Comparison of ENCODE assay signal across 8 mouse cellular contexts in genomic region chr4:122848150-122848621, GRCm38 (mm10). TPM values are rescaled to one million over a fixed set of nuclear protein-coding genes. Genes with fewer than 3 reads are reported as not detected.
A peak's percentile ranks its signal among the peaks of the same experiment; 100 is the strongest.
DNase-seq lines count a peak whose midpoint lies in the region; ATAC-seq and TF ChIP-seq lines count a peak whose summit lies in the region.

No protein-coding gene starts in this region.

- ATAC-seq in kidney, embryonic 15.5 days (replicated peaks; ENCODE audit: low FRiP score), result no peak
- no peak for ATAC-seq in cerebellum, adult (ENCODE audit: insufficient number of reproducible peaks, low FRiP score, low TSS enrichment)

- 64% methylated on average over 13 of the region's 13 CpGs for WGBS in kidney, embryonic 15.5 days
- 45% methylated on average over 13 of the region's 13 CpGs for WGBS in liver, adult 2 months
- 48% methylated on average over 13 of the region's 13 CpGs for WGBS in cerebellum, adult 2 months
- 88% methylated on average over 13 of the region's 13 CpGs for WGBS in hindbrain, embryonic 10.5 days

- no peak overlapping the region for H3K4me3 ChIP-seq in kidney, embryonic 15.5 days (replicated peaks)
- no peak overlapping the region for H3K4me3 ChIP-seq in liver, adult 2 months (ENCODE audit: insufficient read depth, low read depth, low read length)
- H3K4me3 ChIP-seq in cerebellum, adult 2 months (replicated peaks; ENCODE audit: insufficient read depth, low read depth, low read length), result no peak overlapping the region
- no peak overlapping the region for H3K4me3 ChIP-seq in hindbrain, embryonic 10.5 days

- H3K9me3 ChIP-seq in kidney, embryonic 15.5 days (replicated peaks), result no peaks in the 10 kb centered on the region
- no peaks in the 10 kb centered on the region for H3K9me3 ChIP-seq in hindbrain, embryonic 10.5 days

- peak; percentile 22 for DNase-seq in kidney, adult 9 months
- peak; percentile 27 for DNase-seq in brain, embryonic 14.5 days (ENCODE audit: low read depth)
- DNase-seq in liver, adult 2 months (ENCODE audit: extremely low read depth, low read depth, low spot score), result peak; percentile 30
- peak; percentile 14 to 18 for DNase-seq in spleen, postnatal 14 days (ENCODE audit: low spot score in 2 of 2)
- DNase-seq in cerebellum, adult 2 months, result no peak
- DNase-seq in hindbrain, embryonic 10.5 days (ENCODE audit: low spot score), result no peak

- H3K4me2 ChIP-seq in kidney, embryonic 15.5 days, result no peak overlapping the region

- no peak overlapping the region for H3K9ac ChIP-seq in kidney, embryonic 15.5 days
- H3K9ac ChIP-seq in liver, adult 2 months (ENCODE audit: low read depth, low read length), result no peak overlapping the region

- no peaks in the 10 kb centered on the region for H3K27me3 ChIP-seq in kidney, embryonic 15.5 days
- H3K27me3 ChIP-seq in liver, adult 2 months (ENCODE audit: control insufficient read depth, insufficient read depth, low read length), result no peaks in the 10 kb centered on the region
- no peaks in the 10 kb centered on the region for H3K27me3 ChIP-seq in cerebellum, adult 2 months (ENCODE audit: control insufficient read depth, insufficient read depth, low read length)
- H3K27me3 ChIP-seq in hindbrain, embryonic 10.5 days (ENCODE audit: insufficient read depth, poor library complexity, severe bottlenecking), result no peaks in the 10 kb centered on the region

- H3K27ac ChIP-seq in kidney, embryonic 15.5 days, result no peak overlapping the region
- H3K27ac ChIP-seq in liver, adult 2 months (replicated peaks; ENCODE audit: insufficient read depth, low read depth, low read length), result no peak overlapping the region
- H3K27ac ChIP-seq in cerebellum, adult 2 months (ENCODE audit: insufficient read depth, low read length), result no peak overlapping the region
- no peak overlapping the region for H3K27ac ChIP-seq in hindbrain, embryonic 10.5 days

- no peaks in the 10 kb centered on the region for H3K4me1 ChIP-seq in kidney, embryonic 15.5 days
- no peaks in the 10 kb centered on the region for H3K4me1 ChIP-seq in liver, adult 2 months (ENCODE audit: control insufficient read depth, insufficient read depth, low read length)
- no peaks in the 10 kb centered on the region for H3K4me1 ChIP-seq in cerebellum, adult 2 months (ENCODE audit: control insufficient read depth, insufficient read depth, low read length)
- H3K4me1 ChIP-seq in hindbrain, embryonic 10.5 days (replicated peaks), result no peaks in the 10 kb centered on the region

- H3K36me3 ChIP-seq in kidney, embryonic 15.5 days, result peaks cover 85% of the 10 kb centered on the region
- peaks cover 6% of the 10 kb centered on the region; the same call in 1 of the 2 replicates for H3K36me3 ChIP-seq in liver, adult 2 months (ENCODE audit: control insufficient read depth, insufficient read depth, low read length)
- peaks cover 95% of the 10 kb centered on the region for H3K36me3 ChIP-seq in hindbrain, embryonic 10.5 days

- no peak for TF ChIP-seq CTCF in brain, embryonic 14.5 days (IDR thresholded peaks at IDR 0.05; ENCODE audit: borderline replicate concordance, extremely low read depth, insufficient read depth, insufficient read length)
- no peak for TF ChIP-seq CTCF in liver, adult 2 months (IDR thresholded peaks at IDR 0.05; ENCODE audit: low read depth, low read length)
- TF ChIP-seq CTCF in cerebellum, adult 2 months (IDR thresholded peaks at IDR 0.05; ENCODE audit: borderline replicate concordance, insufficient read depth, low read depth, low read length), result no peak

- H3K79me2 ChIP-seq in liver, adult 2 months (ENCODE audit: control insufficient read depth, insufficient read depth, low read length), result no peaks in the 10 kb centered on the region

- TF ChIP-seq POLR2A in brain, embryonic 14.5 days (IDR thresholded peaks at IDR 0.05; ENCODE audit: borderline replicate concordance, extremely low read depth, insufficient read depth, insufficient read length, poor library complexity, severe bottlenecking), result no peak
- TF ChIP-seq POLR2A in liver, adult 2 months (IDR thresholded peaks at IDR 0.05; ENCODE audit: extremely low read depth, insufficient read depth, low read length), result no peak
- TF ChIP-seq POLR2A in cerebellum, adult 2 months (IDR thresholded peaks at IDR 0.05; ENCODE audit: borderline replicate concordance, insufficient read depth, low read length), result no peak

RNA-seq across cellular contexts. Expression of gene Ppt1, which starts 12.1 kb away (rescaled TPM):
- polyA plus RNA-seq in kidney, embryonic 15.5 days (2015; fragmentation: Nextera tagmentation; extraction: Ambion mirVana), result 76.1 and 82.4 TPM in 2 replicates
- 58.2 and 61.9 TPM in 2 replicates for polyA plus RNA-seq in brain, embryonic 14.5 days (2012; rRNA removed)
- total RNA-seq in liver, adult 2 months (2014; rRNA removed), result 16.6 and 18.7 TPM in 2 replicates
- 14.1 and 15.3 TPM in 2 replicates for polyA plus RNA-seq in liver, adult 2 months (2012; rRNA removed)
- 131 and 133 TPM in 2 replicates for polyA plus RNA-seq in cerebellum, adult 2 months (2012; rRNA removed)
- polyA plus RNA-seq in hindbrain, embryonic 10.5 days (2016; fragmentation: Nextera tagmentation; extraction: Ambion mirVana), result 62.4 and 63.4 TPM in 2 replicates

RNA-seq across cellular contexts. Expression of gene Cap1, which starts 37.7 kb away (rescaled TPM):
- 71.3 and 79.5 TPM in 2 replicates for polyA plus RNA-seq in kidney, embryonic 15.5 days (2015; fragmentation: Nextera tagmentation; extraction: Ambion mirVana)
- polyA plus RNA-seq in brain, embryonic 14.5 days (2012; rRNA removed), result 62.8 and 106 TPM in 2 replicates
- total RNA-seq in liver, adult 2 months (2014; rRNA removed), result 52.6 and 55.7 TPM in 2 replicates
- 33.7 and 38.2 TPM in 2 replicates for polyA plus RNA-seq in liver, adult 2 months (2012; rRNA removed)
- 82.1 and 89.7 TPM in 2 replicates for polyA plus RNA-seq in cerebellum, adult 2 months (2012; rRNA removed)
- polyA plus RNA-seq in hindbrain, embryonic 10.5 days (2016; fragmentation: Nextera tagmentation; extraction: Ambion mirVana), result 66.8 and 79.3 TPM in 2 replicates

Comparison
In these comparisons a context has a peak if more than half of its experiments do, and no peak if none do; other contexts are left out.
1. DNase-seq: peak in kidney, adult 9 months (single experiment), brain, embryonic 14.5 days (single experiment), liver, adult 2 months (single experiment) and spleen, postnatal 14 days (2 of 2); none in cerebellum, adult 2 months (0 of 2) and hindbrain, embryonic 10.5 days (single experiment).